Mouse (Mus musculus) neural tube, embryonic 14.5 days (tissue): ENCODE data around the gene Plekho2. TPM values are rescaled to one million over a fixed set of nuclear protein-coding genes. Genes with fewer than 3 reads are reported as not detected.

Experiments
- ATAC-seq: fragments of 200-750 bp; cut with Nextera tagmentation; 2 replicates; pipeline ENCODE4 v1.8.0; 2017; ENCODE audit warnings: low read depth, mild to moderate bottlenecking, moderate TSS enrichment, moderate library complexity
- H3K27ac ChIP-seq: fragments of 300-500 bp; sonication (generic); 2 replicates; pipeline ENCODE4 v1.5.1; 2014; ENCODE audit warnings: low read depth, mild to moderate bottlenecking, control low read depth, low read length, moderate library complexity, mixed read lengths
- H3K27me3 ChIP-seq: fragments of 300-500 bp; sonication (generic); 2 replicates; pipeline ENCODE4 v1.6.1; 2014; ENCODE audit warnings: low read length; ENCODE audit not compliant: control insufficient read depth, insufficient read depth
- H3K36me3 ChIP-seq: fragments of 300-500 bp; sonication (generic); 2 replicates; pipeline ENCODE4 v1.6.1; 2014; ENCODE audit warnings: low read length, mixed read lengths; ENCODE audit not compliant: control insufficient read depth, insufficient read depth
- H3K4me1 ChIP-seq: fragments of 300-500 bp; sonication (generic); 2 replicates; pipeline ENCODE4 v1.6.1; 2014; ENCODE audit warnings: low read length; ENCODE audit not compliant: control insufficient read depth, insufficient read depth
- H3K4me2 ChIP-seq: fragments of 300-500 bp; sonication (generic); 2 replicates; pipeline ENCODE4 v1.6.1; 2014; ENCODE audit warnings: mild to moderate bottlenecking, low read depth, low read length, control low read depth
- H3K4me3 ChIP-seq: fragments of 300-500 bp; sonication (generic); 2 replicates; pipeline ENCODE4 v1.5.1; 2014; ENCODE audit warnings: low read depth, low read length, control low read depth, mixed read lengths
- H3K9ac ChIP-seq: fragments of 300-500 bp; sonication (generic); replicated peaks from 2 replicates; pipeline ENCODE4 v1.6.1; 2014; ENCODE audit warnings: low read depth, mild to moderate bottlenecking, control low read depth, low read length, mixed read lengths
- H3K9me3 ChIP-seq: fragments of 300-500 bp; sonication (generic); 2 replicates; pipeline ENCODE4 v1.6.1; 2016; ENCODE audit warnings: low read length; ENCODE audit not compliant: control insufficient read depth
- WGBS: fragments of 180-500 bp; shearing (Covaris S2); extraction: QIAGEN DNeasy Blood & Tissue Kit; methylation state at CpG from one replicate; pipeline ENCODE4 v1.1.7; 2014; 5-methylcytosine and 5-hydroxymethylcytosine counted together
- polyA plus RNA-seq: library from polyadenylated mRNA; unstranded; fragments of >200 nt; fragmentation: Nextera tagmentation; extraction: Ambion mirVana; gene quantifications from 2 replicates; pipeline ENCODE4 v1.2.1, GENCODE M21; 2014

Gene Plekho2
- polyA plus RNA-seq, 1 experiment from 2014 or later, result 2.4 TPM

DNA sequence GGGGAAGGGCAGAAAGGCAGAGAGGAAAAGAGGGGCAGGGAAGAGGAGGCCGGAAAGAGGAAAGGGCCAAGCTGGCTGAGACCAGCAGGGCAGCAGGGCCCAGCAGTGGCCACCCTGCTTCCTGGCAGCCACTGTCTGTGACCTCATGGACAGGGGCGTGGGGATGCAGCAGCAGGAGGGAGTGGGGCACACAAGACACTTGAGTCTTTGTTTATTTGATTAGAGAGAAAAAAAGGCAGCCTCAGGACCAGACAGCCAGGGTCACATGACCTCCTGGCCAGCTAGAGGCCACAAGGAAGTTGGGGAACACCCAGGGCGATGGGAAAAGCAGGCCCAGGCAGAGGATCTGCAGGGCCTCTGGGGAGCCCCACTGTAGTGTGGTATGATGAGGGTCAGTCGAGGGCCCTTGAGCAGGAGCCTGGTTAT lies 17.7 kb downstream of the Plekho2 start:
- no peaks in the 10 kb centered on the region for H3K9me3 ChIP-seq
- no peak overlapping the region for H3K4me2 ChIP-seq
- 48% methylated on average over 4 of the region's 4 CpGs for WGBS
- H3K4me3 ChIP-seq, result no peak overlapping the region
- no peaks in the 10 kb centered on the region for H3K36me3 ChIP-seq
- H3K9ac ChIP-seq, result no peak overlapping the region
- H3K27ac ChIP-seq, result no peak overlapping the region
- no peaks in the 10 kb centered on the region for H3K4me1 ChIP-seq
- ATAC-seq, result no peak
- H3K27me3 ChIP-seq, result no peaks in the 10 kb centered on the region

DNA sequence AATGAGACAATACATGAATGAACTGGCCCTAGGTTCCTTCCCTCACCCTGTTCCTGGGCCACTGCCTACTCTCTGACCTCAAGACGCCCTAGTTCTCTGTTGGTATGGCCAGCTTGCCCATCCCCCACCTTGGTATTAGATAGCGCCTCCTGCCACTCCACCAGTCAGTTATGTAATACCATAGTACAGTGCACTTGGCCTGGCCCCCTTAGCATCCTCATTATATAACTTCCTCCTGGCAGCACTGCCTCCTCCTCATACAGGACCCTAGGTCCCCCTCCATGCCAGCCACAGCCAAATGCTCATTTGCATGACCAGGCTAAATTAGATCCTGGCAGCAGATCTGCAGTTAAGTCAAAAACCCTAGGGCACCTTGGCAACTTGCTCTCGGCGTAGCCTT lies 18.8 kb downstream of the Plekho2 start:
- Histone ChIP-seq H3K4me1 (no peaks in the 10 kb centered on the region), H3K27me3 (no peaks in the 10 kb centered on the region), H3K4me3 (no peak overlapping the region), H3K27ac (no peak overlapping the region), H3K4me2 (no peak overlapping the region), H3K36me3 (no peaks in the 10 kb centered on the region), H3K9ac (no peak overlapping the region), H3K9me3 (no peaks in the 10 kb centered on the region)
- ATAC-seq, result no peak
- 82% methylated on average over 4 of the region's 4 CpGs for WGBS

DNA sequence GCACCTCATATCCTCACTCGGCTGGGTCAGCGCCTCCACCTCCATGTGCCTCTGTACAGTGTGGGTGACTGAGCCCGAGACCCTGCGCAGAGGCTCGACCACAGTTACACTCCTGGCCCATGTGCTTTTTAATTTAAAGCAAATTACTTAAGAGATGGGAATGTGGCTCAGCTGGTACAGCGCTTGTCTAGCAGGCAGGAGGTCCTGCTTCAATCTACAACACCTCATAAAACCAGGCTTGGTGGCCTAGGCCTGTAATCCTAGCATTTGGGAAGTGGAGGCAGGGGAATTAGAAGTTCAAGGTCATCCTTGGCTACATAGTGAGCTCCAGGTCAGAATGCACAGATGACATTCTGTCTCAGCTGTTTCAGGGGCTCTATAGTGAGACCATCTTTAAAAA lies 21.0 kb downstream of the Plekho2 start:
- no peak overlapping the region for H3K27ac ChIP-seq
- H3K4me2 ChIP-seq, result no peak overlapping the region
- no peaks in the 10 kb centered on the region for H3K36me3 ChIP-seq
- H3K9me3 ChIP-seq, result no peaks in the 10 kb centered on the region
- H3K4me3 ChIP-seq, result no peak overlapping the region
- no peak for ATAC-seq
- no peak overlapping the region for H3K9ac ChIP-seq
- 89% methylated on average over 6 of the region's 6 CpGs for WGBS
- H3K27me3 ChIP-seq, result no peaks in the 10 kb centered on the region
- H3K4me1 ChIP-seq, result no peaks in the 10 kb centered on the region

DNA sequence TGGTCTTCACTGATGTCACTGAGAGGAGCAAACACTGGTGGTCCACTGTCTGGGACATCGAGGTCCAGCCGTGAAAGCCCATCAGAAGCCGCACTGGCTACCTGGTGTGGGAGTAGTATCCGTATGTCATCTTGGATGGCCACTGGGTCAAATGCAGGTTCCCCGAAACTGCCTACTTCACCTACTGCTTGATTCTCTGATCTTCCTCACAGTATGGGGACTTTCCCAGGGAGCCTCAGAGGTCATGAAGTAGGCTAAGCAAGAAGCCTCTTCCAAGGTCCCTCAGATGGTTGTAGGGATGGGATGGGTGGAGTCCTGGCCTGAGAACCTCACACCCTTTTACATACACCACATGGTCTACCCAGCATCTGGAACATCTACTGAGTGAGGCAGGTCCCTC lies 22.9 kb downstream of the Plekho2 start:
- 98% methylated on average over 5 of the region's 5 CpGs for WGBS

DNA sequence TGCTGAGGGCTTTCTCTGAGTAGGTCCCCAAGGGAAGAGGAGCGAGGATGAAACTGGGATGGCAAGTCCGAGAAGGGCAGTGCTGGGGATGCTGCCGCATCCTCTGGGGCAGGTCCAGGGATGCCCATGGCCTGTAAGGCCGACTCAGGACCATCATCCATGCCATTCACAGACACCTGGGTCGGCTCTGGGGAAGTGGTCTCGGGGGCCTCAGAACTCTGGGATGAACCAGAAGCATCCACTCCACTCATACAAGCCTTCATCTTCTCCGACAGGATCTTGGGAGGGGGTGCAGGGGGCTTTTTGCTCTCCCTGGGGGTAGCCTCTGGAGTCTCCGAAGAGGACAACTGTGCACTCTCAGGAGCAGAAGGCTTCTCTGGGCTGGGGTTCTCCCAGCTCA lies 23.5 kb downstream of the Plekho2 start:
- ATAC-seq, result no peak
- H3K4me3 ChIP-seq, result no peak overlapping the region
- no peaks in the 10 kb centered on the region for H3K27me3 ChIP-seq
- H3K27ac ChIP-seq, result no peak overlapping the region
- H3K36me3 ChIP-seq, result no peaks in the 10 kb centered on the region
- no peak overlapping the region for H3K9ac ChIP-seq
- H3K4me1 ChIP-seq, result 0 out of 2 replicates have a peak, but pooled peaks cover under 1% of the 10 kb centered on the region
- H3K4me2 ChIP-seq, result no peak overlapping the region
- WGBS, result 93% methylated on average over 8 of the region's 8 CpGs
- no peaks in the 10 kb centered on the region for H3K9me3 ChIP-seq

More for the DNA sequence above, 22.9 kb downstream of the Plekho2 start:
- Histone ChIP-seq H3K4me3 (no peak overlapping the region), H3K27me3 (no peaks in the 10 kb centered on the region), H3K27ac (no peak overlapping the region), H3K4me2 (no peak overlapping the region), H3K4me1 (no peaks in the 10 kb centered on the region), H3K36me3 (no peaks in the 10 kb centered on the region), H3K9me3 (no peaks in the 10 kb centered on the region), H3K9ac (no peak overlapping the region)
- no peak for ATAC-seq

DNA sequence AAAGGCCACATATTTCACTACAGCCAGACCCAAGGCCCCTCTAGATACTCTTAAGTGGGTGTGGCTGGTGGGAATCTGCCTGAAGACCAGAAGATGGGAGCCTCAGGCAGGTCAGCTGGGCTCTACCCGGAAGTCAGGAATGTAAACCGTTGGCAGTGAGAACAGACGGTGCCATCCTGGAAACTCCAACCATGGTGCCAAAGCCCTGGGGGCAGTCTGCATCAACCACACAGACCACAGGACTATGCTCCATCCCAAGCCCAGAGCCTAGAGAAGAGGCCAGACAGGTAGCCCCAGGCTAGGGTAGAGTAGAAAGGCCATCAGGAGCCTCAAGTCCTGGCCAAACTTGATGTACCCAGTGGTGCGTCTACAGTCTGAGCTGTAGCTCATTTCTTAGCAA lies 24.2 kb downstream of the Plekho2 start:
- no peak for ATAC-seq
- Histone ChIP-seq H3K9me3 (no peaks in the 10 kb centered on the region), H3K9ac (no peak overlapping the region), H3K4me1 (0 out of 2 replicates have a peak, but pooled peaks cover 3% of the 10 kb centered on the region), H3K27ac (no peak overlapping the region), H3K27me3 (no peaks in the 10 kb centered on the region), H3K36me3 (no peaks in the 10 kb centered on the region), H3K4me2 (no peak overlapping the region), H3K4me3 (no peak overlapping the region)
- WGBS, result 91% methylated on average over 4 of the region's 4 CpGs

DNA sequence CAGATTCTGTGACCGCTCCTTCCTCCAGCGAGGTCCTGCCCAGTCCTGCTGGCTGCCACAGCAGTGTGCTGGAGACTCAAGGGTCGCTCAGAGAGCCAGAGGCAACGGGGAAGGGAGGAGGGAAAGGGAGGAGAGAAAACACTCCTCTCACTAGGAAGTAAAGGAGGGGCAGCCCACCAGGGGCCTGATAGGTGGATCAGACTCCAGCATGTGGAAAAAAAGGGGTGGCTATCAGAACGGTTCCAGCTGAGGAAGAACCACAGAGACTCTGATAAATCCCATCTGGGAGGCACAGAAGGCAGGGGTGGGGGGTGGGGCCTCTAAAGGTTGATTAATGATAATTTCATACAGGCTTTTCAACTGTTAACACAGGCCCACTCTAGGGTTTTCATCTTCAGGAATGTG lies 24.8 kb downstream of the Plekho2 start:
- Histone ChIP-seq H3K27ac (no peak overlapping the region), H3K4me1 (0 out of 2 replicates have a peak, but pooled peaks cover 3% of the 10 kb centered on the region), H3K36me3 (no peaks in the 10 kb centered on the region), H3K4me2 (no peak overlapping the region), H3K27me3 (no peaks in the 10 kb centered on the region), H3K9me3 (no peaks in the 10 kb centered on the region), H3K4me3 (no peak overlapping the region), H3K9ac (no peak overlapping the region)
- 23% methylated on average over 5 of the region's 5 CpGs for WGBS
- ATAC-seq, result no peak

DNA sequence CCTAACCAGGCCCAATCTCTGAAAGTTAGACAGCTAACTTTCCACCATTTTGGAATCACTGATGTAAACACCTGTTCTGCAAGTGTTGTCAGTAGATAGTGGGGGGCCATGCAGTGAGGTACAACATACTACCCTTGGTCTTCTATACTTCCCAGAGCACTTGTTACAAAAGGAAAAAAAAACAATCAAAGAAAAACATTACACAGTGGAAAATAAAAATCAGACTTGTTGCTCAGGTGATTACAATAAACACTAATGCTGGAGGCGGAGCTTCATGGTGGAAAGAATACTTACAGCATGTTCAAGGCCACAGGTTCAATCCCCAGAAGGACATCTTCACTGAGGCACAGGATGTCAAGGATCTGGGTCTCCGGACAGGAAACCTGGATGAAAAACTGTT lies 27.1 kb downstream of the Plekho2 start:
- Histone ChIP-seq H3K9ac (no peak overlapping the region), H3K4me1 (peaks cover 8% of the 10 kb centered on the region), H3K4me2 (no peak overlapping the region), H3K27me3 (no peaks in the 10 kb centered on the region), H3K9me3 (no peaks in the 10 kb centered on the region), H3K4me3 (no peak overlapping the region), H3K27ac (no peak overlapping the region), H3K36me3 (no peaks in the 10 kb centered on the region)
- ATAC-seq, result no peak
- 98% methylated on average over 2 of the region's 2 CpGs for WGBS

DNA sequence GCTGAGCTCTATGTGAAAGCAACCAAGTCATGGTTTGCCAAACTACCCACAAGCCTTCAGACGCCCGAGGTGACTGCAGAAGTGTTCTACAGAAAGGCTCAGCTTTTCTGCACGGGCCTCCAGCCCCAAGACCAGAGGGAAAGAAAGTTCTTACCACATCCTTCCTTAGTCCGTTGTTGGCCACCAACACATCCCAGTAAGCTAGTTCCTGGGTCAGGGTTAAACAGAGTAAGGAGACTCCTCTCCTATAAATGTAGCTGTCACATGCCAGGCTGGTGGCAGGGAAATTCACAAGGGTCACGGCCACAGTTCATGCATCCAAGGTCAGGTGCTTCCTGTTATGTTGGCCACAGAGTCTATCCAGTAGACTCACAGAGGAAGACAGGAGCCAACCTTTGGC lies 27.7 kb downstream of the Plekho2 start:
- no peak overlapping the region for H3K9ac ChIP-seq
- H3K27me3 ChIP-seq, result no peaks in the 10 kb centered on the region
- H3K4me2 ChIP-seq, result no peak overlapping the region
- no peak for ATAC-seq
- no peaks in the 10 kb centered on the region for H3K36me3 ChIP-seq
- 90% methylated on average over 5 of the region's 5 CpGs for WGBS
- H3K4me3 ChIP-seq, result no peak overlapping the region
- H3K9me3 ChIP-seq, result no peaks in the 10 kb centered on the region
- H3K4me1 ChIP-seq, result peaks cover 8% of the 10 kb centered on the region
- H3K27ac ChIP-seq, result no peak overlapping the region

DNA sequence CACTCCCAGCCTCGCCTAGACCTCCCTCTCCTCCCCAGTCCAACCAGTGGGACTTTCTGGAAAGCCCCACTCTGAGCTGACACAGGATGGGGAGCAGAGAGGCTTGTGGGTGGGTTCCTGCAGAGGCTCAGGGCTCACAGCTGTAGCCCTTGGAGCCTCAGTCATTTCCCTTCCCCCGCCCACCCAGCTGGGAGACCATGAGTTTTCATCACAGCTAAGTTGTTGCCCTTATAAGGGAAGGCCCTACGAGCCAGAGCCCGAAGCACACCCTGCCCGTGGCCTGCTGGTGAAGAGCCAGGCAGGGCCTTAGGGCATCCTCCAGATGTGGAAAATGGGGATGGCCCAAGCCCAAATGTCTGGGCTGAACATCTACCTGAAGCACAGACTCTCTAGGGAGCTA lies 28.8 kb downstream of the Plekho2 start:
- no peaks in the 10 kb centered on the region for H3K36me3 ChIP-seq
- no peak overlapping the region for H3K9ac ChIP-seq
- peaks cover 8% of the 10 kb centered on the region for H3K4me1 ChIP-seq
- H3K4me2 ChIP-seq, result no peak overlapping the region
- no peaks in the 10 kb centered on the region for H3K9me3 ChIP-seq
- H3K4me3 ChIP-seq, result no peak overlapping the region
- no peak overlapping the region for H3K27ac ChIP-seq
- H3K27me3 ChIP-seq, result no peaks in the 10 kb centered on the region
- 35% methylated on average over 5 of the region's 5 CpGs for WGBS
- no peak for ATAC-seq
